22 mouse cellular contexts compared by ENCODE assay signal in genomic region chr7:142789667-142790066, GRCm38 (mm10). TPM values are rescaled to one million over a fixed set of nuclear protein-coding genes. Genes with fewer than 3 reads are reported as not detected.
DNase-seq lines count a peak whose midpoint lies in the region; ATAC-seq and TF ChIP-seq lines count a peak whose summit lies in the region.
"Had no signal": no experiment of that assay in that cellular context is flagged by ENCODE, and none has a peak within 500 bp of the region (broad histone marks: within the 10 kb centered on the region; RNA-seq: fewer than 3 reads in every experiment).

No protein-coding gene starts in this region.

- H3K4me3 ChIP-seq in gastrocnemius, adult 2 months, result no peak overlapping the region
- H3K4me3 ChIP-seq in kidney, embryonic 16.5 days (ENCODE audit: low read length), result no peak overlapping the region
- no peak overlapping the region for H3K4me3 ChIP-seq in embryonic facial prominence, embryonic 14.5 days (ENCODE audit: low read depth, low read length)
- H3K4me3 ChIP-seq: heart, embryonic 12.5 days; liver, embryonic 12.5 days; neural tube, embryonic 15.5 days; stomach, embryonic 15.5 days had no signal

- 0 out of 2 replicates have a peak overlapping the region, but pooled peaks have one; percentile 38 for H3K9ac ChIP-seq in kidney, embryonic 16.5 days (replicated peaks; ENCODE audit: low read length)
- H3K9ac ChIP-seq in embryonic facial prominence, embryonic 14.5 days (ENCODE audit: low read depth, low read length), result no peak overlapping the region
- H3K9ac ChIP-seq: heart, embryonic 12.5 days; liver, embryonic 12.5 days; neural tube, embryonic 15.5 days; stomach, embryonic 15.5 days had no signal

- no peaks in the 10 kb centered on the region for H3K36me3 ChIP-seq in kidney, embryonic 16.5 days (ENCODE audit: insufficient read depth, low read length)
- no peaks in the 10 kb centered on the region for H3K36me3 ChIP-seq in embryonic facial prominence, embryonic 14.5 days (ENCODE audit: control insufficient read depth, insufficient read depth, low read length)
- H3K36me3 ChIP-seq: heart, embryonic 12.5 days; liver, embryonic 12.5 days; neural tube, embryonic 15.5 days; stomach, embryonic 15.5 days had no signal

- 45% methylated on average over 9 of the region's 9 CpGs for WGBS in kidney, embryonic 16.5 days
- 70% methylated on average over 9 of the region's 9 CpGs for WGBS in embryonic facial prominence, embryonic 14.5 days

- 0 out of 2 replicates have a peak overlapping the region, but pooled peaks have one; percentile 7 for H3K4me2 ChIP-seq in kidney, embryonic 16.5 days (replicated peaks; ENCODE audit: low read depth, low read length)
- H3K4me2 ChIP-seq in embryonic facial prominence, embryonic 14.5 days (ENCODE audit: low read depth, low read length), result no peak overlapping the region
- H3K4me2 ChIP-seq: heart, embryonic 12.5 days; liver, embryonic 12.5 days; neural tube, embryonic 15.5 days; stomach, embryonic 15.5 days had no signal

- peaks cover 25% of the 10 kb centered on the region for H3K4me1 ChIP-seq in kidney, embryonic 16.5 days (ENCODE audit: insufficient read depth, low read length)
- no peaks in the 10 kb centered on the region for H3K4me1 ChIP-seq in embryonic facial prominence, embryonic 14.5 days (ENCODE audit: control insufficient read depth, insufficient read depth, low read length)
- H3K4me1 ChIP-seq: heart, embryonic 12.5 days; liver, embryonic 12.5 days; neural tube, embryonic 15.5 days; stomach, embryonic 15.5 days had no signal

- no peaks in the 10 kb centered on the region for H3K9me3 ChIP-seq in kidney, embryonic 16.5 days (ENCODE audit: low read length)
- no peaks in the 10 kb centered on the region for H3K9me3 ChIP-seq in embryonic facial prominence, embryonic 14.5 days (ENCODE audit: control insufficient read depth, low read length)
- H3K9me3 ChIP-seq: heart, embryonic 12.5 days; liver, embryonic 12.5 days; neural tube, embryonic 15.5 days; stomach, embryonic 15.5 days had no signal

- no peak for TF ChIP-seq CTCF in gastrocnemius, adult 2 months (IDR thresholded peaks at IDR 0.05)

- intact Hi-C loops in gastrocnemius, adult 2 months (cut with DNase I), result no loop called here

- H3K27ac ChIP-seq in gastrocnemius, adult 2 months, result no peak overlapping the region
- peak overlapping the region; percentile 73 for H3K27ac ChIP-seq in kidney, embryonic 16.5 days (ENCODE audit: low read length)
- H3K27ac ChIP-seq in embryonic facial prominence, embryonic 14.5 days (replicated peaks; ENCODE audit: low read depth, low read length), result no peak overlapping the region
- H3K27ac ChIP-seq: liver, embryonic 12.5 days; neural tube, embryonic 15.5 days; stomach, embryonic 15.5 days had no signal

- ATAC-seq in kidney, embryonic 16.5 days (ENCODE audit: low FRiP score, low TSS enrichment), result peak; percentile 93
- peak; percentile 62; the same call in 1 of the 2 replicates for ATAC-seq in embryonic facial prominence, embryonic 14.5 days (ENCODE audit: low read depth)
- ATAC-seq: forebrain, embryonic 16.5 days; inflammation-experienced regulatory T-cells, adult 6 months; liver, embryonic 12.5 days; lung, postnatal 0 days had no signal

- H3K27me3 ChIP-seq in kidney, embryonic 16.5 days (ENCODE audit: insufficient read depth, low read length), result no peaks in the 10 kb centered on the region
- H3K27me3 ChIP-seq in embryonic facial prominence, embryonic 14.5 days (replicated peaks; ENCODE audit: control insufficient read depth, insufficient read depth, low read length), result no peaks in the 10 kb centered on the region
- H3K27me3 ChIP-seq: heart, embryonic 12.5 days; liver, embryonic 12.5 days; neural tube, embryonic 15.5 days; stomach, embryonic 15.5 days had no signal

- DNase-seq in gastrocnemius, adult 2 months, result peak; percentile 30
- DNase-seq in gastrocnemius, adult 8-10 months (ENCODE audit: low spot score in 2 of 2), result no peak
- no peak for DNase-seq in kidney, adult 18-20 months
- DNase-seq in Muller cell, postnatal 12 days (ENCODE audit: inconsistent ontology term), result peak; percentile 24
- peak; percentile 42 for DNase-seq in embryonic facial prominence, embryonic 14.5 days (ENCODE audit: low spot score)
- DNase-seq in MN1 (ENCODE audit: low spot score), result no peak
- no peak for DNase-seq in urinary bladder, postnatal 36 days (ENCODE audit: low spot score in 2 of 2)
- DNase-seq: adrenal gland, postnatal 10 days; cerebellum, adult 9-11 months; gastrocnemius, postnatal 36 days; heart, postnatal 36 days; spleen, adult 18-20 months had no signal

RNA-seq across cellular contexts. Expression of gene Ins2, which starts 46.5 kb away (rescaled TPM):
- not detected for total RNA-seq in gastrocnemius, adult 2 months (2021)
- total RNA-seq in gastrocnemius, adult 8-10 months (2022), result not detected
- 0.77 TPM in 1 of 2 replicates, not detected in the other for polyA plus RNA-seq in kidney, embryonic 16.5 days (2015; fragmentation: Nextera tagmentation; extraction: Ambion mirVana)
- not detected in 2 replicates for polyA plus RNA-seq in embryonic facial prominence, embryonic 14.5 days (2014; fragmentation: Nextera tagmentation; extraction: Ambion mirVana)
- total RNA-seq: adrenal gland, postnatal 10 days; ES-E14; gastrocnemius, postnatal 36 days; heart, postnatal 36 days; megakaryocyte, adult 5-6 weeks had no signal
- polyA plus RNA-seq: heart, embryonic 12.5 days; liver, embryonic 12.5 days; lung, postnatal 0 days; neural tube, embryonic 15.5 days had no signal

Comparison
In these comparisons a context has a peak if more than half of its experiments do, and no peak if none do; other contexts are left out.
1. DNase-seq: peak in gastrocnemius, adult 2 months (single experiment), Muller cell, postnatal 12 days (single experiment) and embryonic facial prominence, embryonic 14.5 days (single experiment); none in gastrocnemius, adult 8-10 months (0 of 2), kidney, adult 18-20 months (single experiment), MN1 (single experiment) and urinary bladder, postnatal 36 days (0 of 2).